ENCODE assay signal across 33 mouse cellular contexts in the genomic region with DNA sequence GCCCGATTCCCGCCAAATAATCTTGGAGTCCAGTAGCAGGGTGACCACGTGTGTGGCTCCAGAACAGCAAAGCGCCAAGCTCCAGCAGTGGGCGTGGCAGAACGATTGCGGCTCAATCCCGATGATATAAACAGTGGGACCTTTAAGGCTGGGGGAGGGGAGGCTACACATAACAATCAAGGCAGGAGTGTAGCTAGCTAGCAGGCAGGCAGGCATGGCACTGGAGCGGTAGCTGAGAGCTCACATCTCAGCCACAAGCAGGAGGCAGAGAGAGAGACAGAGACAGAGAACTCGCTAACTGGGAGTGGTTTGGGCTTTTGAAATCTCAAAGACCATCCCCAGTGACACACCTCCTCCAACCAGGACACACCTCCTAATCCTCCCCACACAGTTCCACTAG. TPM values are rescaled to one million over a fixed set of nuclear protein-coding genes. Genes with fewer than 3 reads are reported as not detected.
"Had no signal": no experiment of that assay in that cellular context is flagged by ENCODE, and none has a peak within 500 bp of the region (broad histone marks: within the 10 kb centered on the region; RNA-seq: fewer than 3 reads in every experiment).

No protein-coding gene starts in this region.

- H3K4me3 ChIP-seq: heart, adult 2 months; heart, embryonic 13.5 days; heart, embryonic 15.5 days; hindbrain, embryonic 10.5 days; hindbrain, embryonic 13.5 days; hindbrain, embryonic 15.5 days; kidney, embryonic 15.5 days; layer of hippocampus, adult 2 months; left cerebral cortex, adult 2 months; limb, embryonic 10.5 days; limb, embryonic 12.5 days; liver, embryonic 13.5 days; liver, embryonic 15.5 days had no signal

- H3K9me3 ChIP-seq: heart, embryonic 13.5 days; heart, embryonic 15.5 days; hindbrain, embryonic 10.5 days; hindbrain, embryonic 13.5 days; hindbrain, embryonic 15.5 days; kidney, embryonic 15.5 days; limb, embryonic 10.5 days; limb, embryonic 12.5 days; liver, embryonic 15.5 days had no signal

- DNase-seq: gastrocnemius, postnatal 14 days; gastrocnemius, postnatal 36 days; heart, adult 11 months; heart, adult 2 months; heart, postnatal 14 days; heart, postnatal 36 days; kidney, adult 11 months; kidney, adult 2 months; kidney, adult 9 months; kidney, postnatal 25 days; kidney, postnatal 4 days; liver; liver, embryonic 13.5 days had no signal

- H3K9ac ChIP-seq: heart, embryonic 13.5 days; heart, embryonic 15.5 days; hindbrain, embryonic 13.5 days; hindbrain, embryonic 15.5 days; kidney, embryonic 15.5 days; limb, embryonic 12.5 days; liver, embryonic 13.5 days; liver, embryonic 15.5 days had no signal

- ATAC-seq: hindbrain, postnatal 0 days; intestine, embryonic 16.5 days had no signal

- H3K27ac ChIP-seq: heart, adult 2 months; heart, embryonic 13.5 days; heart, embryonic 15.5 days; hindbrain, embryonic 10.5 days; hindbrain, embryonic 13.5 days; hindbrain, embryonic 15.5 days; hindbrain, postnatal 0 days; kidney, embryonic 15.5 days; kidney, postnatal 0 days; layer of hippocampus, adult 2 months; left cerebral cortex, adult 2 months; limb, embryonic 10.5 days; limb, embryonic 12.5 days; liver, embryonic 13.5 days; liver, embryonic 15.5 days had no signal

- H3K36me3 ChIP-seq: heart, embryonic 15.5 days; hindbrain, embryonic 10.5 days; hindbrain, embryonic 13.5 days; hindbrain, embryonic 15.5 days; liver, embryonic 15.5 days had no signal

- H3K27me3 ChIP-seq: heart, embryonic 13.5 days; heart, embryonic 15.5 days; hindbrain, embryonic 13.5 days; hindbrain, embryonic 15.5 days; kidney, embryonic 15.5 days; limb, embryonic 12.5 days; liver, embryonic 13.5 days; liver, embryonic 15.5 days had no signal

- H3K4me2 ChIP-seq: heart, embryonic 11.5 days; heart, embryonic 13.5 days; heart, embryonic 15.5 days; hindbrain, embryonic 13.5 days; hindbrain, embryonic 15.5 days; kidney, embryonic 15.5 days; limb, embryonic 12.5 days; liver, embryonic 11.5 days; liver, embryonic 13.5 days; liver, embryonic 15.5 days had no signal

RNA-seq across cellular contexts. Expression of gene Tulp1, which starts 59.9 kb away (rescaled TPM):
- total RNA-seq: gastrocnemius, adult 18-20 months; gastrocnemius, adult 8-10 months; gastrocnemius, postnatal 14 days; gastrocnemius, postnatal 36 days; heart, adult 2 months; heart, postnatal 36 days; hindbrain, postnatal 0 days; layer of hippocampus, adult 2 months; layer of hippocampus, postnatal 25 days; left cerebral cortex, adult 2 months; left cerebral cortex, postnatal 36 days had no signal
- polyA plus RNA-seq: heart, adult 2 months had no signal
